8 mouse cellular contexts compared by ENCODE assay signal in the genomic region with DNA sequence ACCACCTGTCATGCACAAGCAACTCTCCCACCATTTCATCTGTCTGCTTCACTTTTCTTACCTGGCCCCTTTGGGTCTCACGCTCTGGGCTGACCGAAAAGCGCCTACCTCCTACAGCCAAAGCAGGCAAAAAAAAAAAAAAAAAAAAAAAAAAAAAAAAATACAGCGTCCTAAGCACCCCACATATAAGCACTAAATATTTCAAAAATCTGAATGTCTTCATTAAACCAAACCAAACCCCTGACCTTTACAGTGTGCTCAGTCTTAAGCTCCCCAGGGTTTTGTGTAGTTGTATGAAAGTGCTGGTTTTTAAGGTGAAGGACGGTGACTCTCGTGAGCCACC. TPM values are rescaled to one million over a fixed set of nuclear protein-coding genes. Genes with fewer than 3 reads are reported as not detected.
DNase-seq lines count a peak whose midpoint lies in the region; ATAC-seq and TF ChIP-seq lines count a peak whose summit lies in the region.

No protein-coding gene starts in this region.

- H3K4me1 ChIP-seq in thymus, adult 2 months (replicated peaks; ENCODE audit: control insufficient read depth, insufficient read depth, low read length) = no peaks in the 10 kb centered on the region; the same call in 1 of the 2 replicates
- H3K4me1 ChIP-seq in liver, embryonic 12.5 days = peaks cover 24% of the 10 kb centered on the region

- peak overlapping the region; percentile 63 for H3K4me3 ChIP-seq in thymus, adult 2 months (ENCODE audit: control insufficient read depth, insufficient read depth, low read length)
- peak overlapping the region; percentile 99 for H3K4me3 ChIP-seq in liver, embryonic 12.5 days

- H3K9ac ChIP-seq in liver, embryonic 12.5 days = peak overlapping the region; percentile 100

- peak overlapping the region; percentile 95 for H3K4me2 ChIP-seq in liver, embryonic 12.5 days

- no peak overlapping the region for H3K27ac ChIP-seq in thymus, adult 2 months (ENCODE audit: control insufficient read depth, insufficient read depth, low read length)
- peak overlapping the region; percentile 97 for H3K27ac ChIP-seq in liver, embryonic 12.5 days

- no peaks in the 10 kb centered on the region for H3K36me3 ChIP-seq in thymus, adult 2 months (ENCODE audit: control insufficient read depth, insufficient read depth, low read length)
- H3K36me3 ChIP-seq in liver, embryonic 12.5 days = peaks cover 7% of the 10 kb centered on the region

- peak; percentile 11 for DNase-seq in cerebellum, adult 8-10 months
- DNase-seq in cerebellum, adult 18-20 months = no peak
- DNase-seq in thymus, adult 2 months = no peak
- DNase-seq in thymus, postnatal 36 days = no peak
- no peak for DNase-seq in right cerebral cortex, postnatal 36 days (ENCODE audit: low spot score in 2 of 2)
- no peak for DNase-seq in thymus, postnatal 14 days
- no peak for DNase-seq in left cerebral cortex, adult 8-10 months (ENCODE audit: low spot score in 2 of 2)

- H3K9me3 ChIP-seq in liver, embryonic 12.5 days (replicated peaks) = no peaks in the 10 kb centered on the region

- TF ChIP-seq POLR2A in thymus, adult 2 months (IDR thresholded peaks at IDR 0.05; ENCODE audit: control insufficient read depth, extremely low read depth, insufficient read depth, low read length, poor library complexity) = no peak

- no peak for TF ChIP-seq CTCF in thymus, adult 2 months (IDR thresholded peaks at IDR 0.05; ENCODE audit: borderline replicate concordance, control insufficient read depth, extremely low read depth, insufficient read depth, low read length, poor library complexity)

- H3K27me3 ChIP-seq in thymus, adult 2 months (ENCODE audit: control insufficient read depth, insufficient read depth, low read length) = no peaks in the 10 kb centered on the region; the same call in 1 of the 2 replicates
- H3K27me3 ChIP-seq in liver, embryonic 12.5 days (replicated peaks) = no peaks in the 10 kb centered on the region

- no peak for ATAC-seq in liver, embryonic 12.5 days

- 19% methylated on average over 6 of the region's 6 CpGs for WGBS in thymus, adult 2 months
- 7% methylated on average over 6 of the region's 6 CpGs for WGBS in liver, embryonic 12.5 days (ENCODE audit: insufficient replicate concordance)

RNA-seq across cellular contexts. Expression of gene Fbxo30, which starts 0.9 kb away (rescaled TPM):
- 1.3 and 1.6 TPM in 2 replicates for polyA plus RNA-seq in thymus, adult 2 months (2012; rRNA removed)
- polyA plus RNA-seq in liver, embryonic 12.5 days (2016; fragmentation: Nextera tagmentation; extraction: Ambion mirVana) = 48.3 and 49.4 TPM in 2 replicates
- 10 to 100 TPM; 11.0 to 14.1 (median 12.2) TPM for total RNA-seq in left cerebral cortex, adult 8-10 months (2022)

Comparison
In these comparisons a context has a peak if more than half of its experiments do, and no peak if none do; other contexts are left out.
1. RNA of gene Fbxo30, which starts 0.9 kb away (polyA plus RNA-seq): 48.3 to 49.4 TPM in liver, embryonic 12.5 days; 1.3 to 1.6 TPM in thymus, adult 2 months; every median in the first group is over 10 times any median in the second.